Mouse (Mus musculus) myocyte (in vitro differentiated cells): ENCODE data around the gene Slc39a11.

Experiments
- CEBPB ChIP-seq: IDR thresholded peaks from 2 replicates; pipeline ENCODE4 v1.6.1; 2011; ENCODE audit warnings: mild to moderate bottlenecking, moderate library complexity; ENCODE audit not compliant: poor library complexity, insufficient read depth, severe bottlenecking
- E2F4 ChIP-seq: IDR thresholded peaks from one replicate; pipeline ENCODE4 v1.6.1; 2011; ENCODE audit warnings: mild to moderate bottlenecking, control low read depth, moderate library complexity; ENCODE audit not compliant: insufficient read depth
- MAX ChIP-seq: IDR thresholded peaks from one replicate; pipeline ENCODE4 v1.6.1; 2011; ENCODE audit warnings: low read depth, mild to moderate bottlenecking, control low read depth
- MYOD1 ChIP-seq, 3 experiments: IDR thresholded peaks; one replicate each; pipeline ENCODE4 v1.6.1; 2011; ENCODE audit warnings: control low read depth in 2 of 3, low read depth in 2 of 3, mild to moderate bottlenecking in 2 of 3, moderate library complexity in 1 of 3; ENCODE audit not compliant: insufficient read length in 2 of 3, control insufficient read depth in 1 of 3
- MYOG ChIP-seq, 3 experiments: IDR thresholded peaks; one replicate each; pipeline ENCODE4 v1.6.1; 2011; ENCODE audit warnings: control low read depth in 2 of 3, low read depth in 2 of 3, mild to moderate bottlenecking in 2 of 3; ENCODE audit not compliant: insufficient read length in 2 of 3, control insufficient read depth in 1 of 3, insufficient read depth in 1 of 3
- POLR2A ChIP-seq: IDR thresholded peaks from one replicate; pipeline ENCODE4 v1.6.1; 2011; ENCODE audit warnings: low read depth, mild to moderate bottlenecking, control low read depth, moderate library complexity; ENCODE audit not compliant: insufficient read length
- POLR2AphosphoS2 ChIP-seq: IDR thresholded peaks from one replicate; pipeline ENCODE4 v1.6.1; 2011; ENCODE audit warnings: low read depth, control low read depth; ENCODE audit not compliant: insufficient read length
- TCF12 ChIP-seq: IDR thresholded peaks from one replicate; pipeline ENCODE4 v1.6.1; 2011; ENCODE audit warnings: mild to moderate bottlenecking, control low read depth; ENCODE audit not compliant: poor library complexity, insufficient read depth, severe bottlenecking
- TCF3 ChIP-seq: IDR thresholded peaks from one replicate; pipeline ENCODE4 v1.6.1; 2011; ENCODE audit warnings: low read depth, control low read depth; ENCODE audit not compliant: insufficient read length
- USF1 ChIP-seq: IDR thresholded peaks from one replicate; pipeline ENCODE4 v1.6.1; 2011; ENCODE audit warnings: low read depth, mild to moderate bottlenecking, control low read depth, moderate library complexity

GRCm38 (mm10) chr11:113277034-113277612 lies 372.8 kb downstream of the Slc39a11 start:
- TF ChIP-seq POLR2A (no peak), MYOD1 (IDR thresholded peaks at IDR 0.05; ENCODE audit: control insufficient read depth in 1 of 3, insufficient read length in 2 of 3, low read depth in 2 of 3) (no peak), POLR2AphosphoS2 (no peak), MAX (no peak), TCF12 (no peak), USF1 (no peak), MYOG (IDR thresholded peaks at IDR 0.05; ENCODE audit: control insufficient read depth in 1 of 3, insufficient read depth in 1 of 3, insufficient read length in 2 of 3, low read depth in 2 of 3) (no peak), TCF3 (no peak), CEBPB (no peak), E2F4 (no peak)
